Mouse (Mus musculus) left cerebral cortex, postnatal 10 days (tissue): ENCODE results near the gene Sh3bp5. TPM values are rescaled to one million over a fixed set of nuclear protein-coding genes. Genes with fewer than 3 reads are reported as not detected.
A peak's percentile ranks its signal among the peaks of the same experiment; 100 is the strongest.

Source experiments
- DNase-seq, 2 experiments: peaks; one replicate each; pipeline ENCODE4 v3.0.0; 2021 to 2022; ENCODE audit warnings: low spot score in 2 of 2, mixed read lengths in 1 of 2; ENCODE audit errors: extremely low spot score in 1 of 2
- intact Hi-C: fragments of 180-260 bp; cut with DNase I; formaldehyde crosslinking; loops from one replicate; pipeline ENCODE4 v1.15.1; 2025
- total RNA-seq, 2 experiments: library from RNA; stranded (reverse); gene quantifications; 2 replicates each; pipeline ENCODE4 v1.2.3; 2021

Gene Sh3bp5
- total RNA-seq, 2 experiments from 2014 or later, result 76.4 to 80.0 TPM

- DNase-seq, result no peak
- intact Hi-C loops, result no loop called here
These were observed 37.1 kb downstream of the Sh3bp5 start for GRCm38 (mm10) chr14:31398819-31399218.

- peak in 1 of 2 experiments; percentile 74 for DNase-seq
- intact Hi-C loops, result no loop called here
These were observed 37.9 kb downstream of the Sh3bp5 start for GRCm38 (mm10) chr14:31397791-31398595.

GRCm38 (mm10) chr14:31397353-31397752, 38.5 kb downstream of the Sh3bp5 start:
- intact Hi-C loops, result no loop called here
- no peak for DNase-seq

- intact Hi-C loops, result no loop called here
- DNase-seq, result no peak
These were observed 39.5 kb downstream of the Sh3bp5 start for GRCm38 (mm10) chr14:31396428-31396827.

GRCm38 (mm10) chr14:31395629-31396199, 40.2 kb downstream of the Sh3bp5 start:
- DNase-seq, result no peak
- intact Hi-C loops, result no loop called here

GRCm38 (mm10) chr14:31394822-31395532, 40.9 kb downstream of the Sh3bp5 start:
- DNase-seq, result no peak
- intact Hi-C loops, result no loop called here

- DNase-seq, result no peak
- intact Hi-C loops, result no loop called here
These were observed 41.8 kb downstream of the Sh3bp5 start for GRCm38 (mm10) chr14:31393936-31394630.

- intact Hi-C loops, result no loop called here
- DNase-seq, result no peak
These were observed 42.4 kb downstream of the Sh3bp5 start for GRCm38 (mm10) chr14:31393546-31393890.

GRCm38 (mm10) chr14:31392873-31393545, 42.9 kb downstream of the Sh3bp5 start:
- intact Hi-C loops, result no loop called here

GRCm38 (mm10) chr14:31392300-31392699, 43.6 kb downstream of the Sh3bp5 start:
- DNase-seq, result no peak

More at GRCm38 (mm10) chr14:31392873-31393545, 42.9 kb downstream of the Sh3bp5 start:
- peak in 1 of 2 experiments; percentile 58 for DNase-seq

GRCm38 (mm10) chr14:31389421-31390147, 46.3 kb downstream of the Sh3bp5 start:
- no peak for DNase-seq
- intact Hi-C loops, result no loop called here

More at GRCm38 (mm10) chr14:31392300-31392699, 43.6 kb downstream of the Sh3bp5 start:
- intact Hi-C loops, result no loop called here

GRCm38 (mm10) chr14:31388086-31388872, 47.6 kb downstream of the Sh3bp5 start:
- intact Hi-C loops, result no loop called here
- DNase-seq, result no peak

- intact Hi-C loops, result no loop called here
- no peak for DNase-seq
These were observed 48.4 kb downstream of the Sh3bp5 start for GRCm38 (mm10) chr14:31387301-31387981.

GRCm38 (mm10) chr14:31385977-31386697, 49.7 kb downstream of the Sh3bp5 start:
- peak; percentile 55 to 87 for DNase-seq
- intact Hi-C loops, result no loop called here

GRCm38 (mm10) chr14:31385406-31385805, 50.5 kb downstream of the Sh3bp5 start:
- intact Hi-C loops, result no loop called here
- no peak for DNase-seq
